Mouse (Mus musculus) megakaryocyte, adult 5-6 weeks (primary cell): ENCODE measurements around the gene Slc7a15. TPM values are rescaled to one million over a fixed set of nuclear protein-coding genes. Genes with fewer than 3 reads are reported as not detected.
"Not testable (repeated sequence)": the region's sequence is repeated elsewhere in the genome, so short reads cannot be mapped to it uniquely, and the experiment has no call there.

Source experiments
- ATAC-seq: 2 replicates; pipeline ENCODE4 v1.8.0; 2016; ENCODE audit warnings: mild to moderate bottlenecking, inconsistent platforms; ENCODE audit not compliant: poor library complexity, severe bottlenecking
- total RNA-seq, 2 experiments: library from RNA; stranded (forward) in 1 of 2; stranded (reverse) in 1 of 2; fragments of 153-499, 151-499 nt in 1 of 2; fragments of 221-1000, 200-1000 nt in 1 of 2; gene quantifications; 2 replicates each; pipeline versions ENCODE4 v1.2.3 to v1.2.4; 2015 to 2017

Gene Slc7a15
- total RNA-seq, 2 experiments from 2014 or later: not detected

DNA sequence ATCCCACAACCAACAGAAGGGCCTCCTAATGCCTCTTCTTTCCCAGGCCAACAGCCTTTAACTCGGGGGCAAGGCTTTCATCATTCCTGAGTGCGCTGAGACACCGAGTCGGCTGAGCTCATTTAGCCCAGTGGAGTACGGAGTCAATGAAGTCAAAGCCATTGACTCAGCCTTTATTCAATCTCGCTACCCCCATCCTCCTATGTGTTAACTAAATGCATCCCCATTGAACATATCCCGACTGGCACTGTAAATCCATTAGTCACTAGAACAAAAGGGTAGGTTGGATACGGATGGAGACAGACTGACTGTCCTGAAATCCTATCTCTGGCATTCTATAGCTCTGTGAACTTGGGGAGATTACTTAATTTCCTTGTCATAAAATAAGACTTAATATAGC lies 36.7 kb downstream of the Slc7a15 start:
- not testable (repeated sequence) for ATAC-seq

GRCm38 (mm10) chr12:8559876-8560275 lies 39.0 kb downstream of the Slc7a15 start:
- ATAC-seq: not testable (repeated sequence)

GRCm38 (mm10) chr12:8556189-8556588 lies 42.7 kb downstream of the Slc7a15 start:
- ATAC-seq: no peak

DNA sequence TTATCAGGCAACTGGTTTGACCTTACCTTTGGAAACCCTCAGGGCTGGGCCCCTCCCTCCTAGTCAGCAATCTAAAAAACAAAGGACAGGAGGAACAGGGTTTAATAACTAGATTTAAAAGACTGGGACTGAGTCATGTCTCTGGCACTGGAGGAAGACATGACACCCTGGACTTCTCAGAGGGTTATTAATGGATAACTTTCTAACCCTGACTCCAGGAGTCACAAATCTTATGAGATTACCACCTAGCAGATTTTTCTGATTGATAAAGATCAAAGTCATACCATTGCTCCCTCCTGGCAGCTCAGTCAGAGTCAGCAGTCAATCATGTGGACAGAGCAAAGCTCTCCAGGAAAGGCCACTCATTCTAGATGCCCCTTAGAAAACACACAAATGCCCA lies 43.4 kb downstream of the Slc7a15 start:
- no peak for ATAC-seq

DNA sequence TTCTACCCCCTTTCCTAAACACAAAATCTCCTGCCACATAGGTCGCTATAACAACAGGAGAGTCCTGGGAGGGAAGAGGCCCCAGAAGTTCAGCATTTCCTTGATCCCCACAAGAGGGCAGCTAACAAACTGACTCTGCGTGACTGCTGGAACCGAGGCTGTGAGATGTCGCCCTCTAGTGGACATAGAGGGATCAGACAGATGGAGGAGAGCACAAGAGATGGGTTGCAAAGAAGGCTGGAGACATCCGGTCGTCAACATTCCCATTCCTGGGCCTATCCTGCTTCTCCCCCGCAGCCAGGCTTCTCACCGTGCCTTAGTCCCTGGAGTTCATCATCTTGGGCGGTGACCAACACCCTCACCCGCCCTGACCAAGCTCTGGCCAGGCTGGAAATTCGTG lies 51.5 kb downstream of the Slc7a15 start:
- ATAC-seq: peak; percentile 99

GRCm38 (mm10) chr12:8546801-8547200 lies 52.1 kb downstream of the Slc7a15 start:
- ATAC-seq: no peak

- ATAC-seq: no peak
These were observed 53.7 kb downstream of the Slc7a15 start for GRCm38 (mm10) chr12:8545066-8545610.

DNA sequence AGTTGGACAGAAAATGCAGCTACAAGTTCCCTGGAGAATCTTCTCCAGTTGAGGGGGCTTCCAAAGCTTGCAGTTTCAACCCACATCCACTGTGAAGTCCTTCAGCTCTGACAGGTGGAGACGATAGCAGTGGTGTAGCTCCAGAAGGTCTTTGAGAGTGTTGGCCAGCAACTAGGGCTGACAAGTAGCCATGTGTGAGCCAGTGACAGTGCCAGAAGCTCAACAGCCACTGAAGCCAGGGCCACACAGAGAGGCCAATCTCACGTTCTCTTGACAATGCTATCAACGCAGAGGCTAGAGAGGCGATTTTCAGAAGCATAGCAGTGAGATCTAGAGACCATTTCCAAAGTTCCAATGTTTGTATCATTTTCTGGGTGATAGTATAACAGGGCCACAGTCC lies 56.5 kb downstream of the Slc7a15 start:
- no peak for ATAC-seq

GRCm38 (mm10) chr12:8539471-8539870 lies 59.4 kb downstream of the Slc7a15 start:
- no peak for ATAC-seq

DNA sequence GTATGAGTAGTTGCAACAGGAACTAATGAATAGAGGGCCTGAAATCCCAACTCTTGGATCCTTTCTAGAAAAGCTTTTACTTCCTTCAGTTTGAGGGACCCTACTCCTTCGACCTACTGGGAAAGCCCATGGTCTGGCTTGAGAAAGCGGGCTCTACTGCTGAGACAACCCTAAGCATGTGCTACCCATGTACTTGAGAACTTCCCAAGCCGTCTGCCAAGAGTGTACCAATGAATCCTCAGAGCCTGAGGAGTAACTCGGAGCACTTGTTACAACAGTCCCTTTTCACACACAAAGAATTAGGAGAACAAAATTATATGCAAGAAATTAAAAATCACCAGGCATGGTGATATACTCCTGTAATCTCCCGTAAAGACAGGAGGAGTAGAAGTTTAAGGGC lies 61.6 kb downstream of the Slc7a15 start:
- ATAC-seq: no peak

- ATAC-seq: no peak
These were observed 62.5 kb downstream of the Slc7a15 start for GRCm38 (mm10) chr12:8536221-8536965.

DNA sequence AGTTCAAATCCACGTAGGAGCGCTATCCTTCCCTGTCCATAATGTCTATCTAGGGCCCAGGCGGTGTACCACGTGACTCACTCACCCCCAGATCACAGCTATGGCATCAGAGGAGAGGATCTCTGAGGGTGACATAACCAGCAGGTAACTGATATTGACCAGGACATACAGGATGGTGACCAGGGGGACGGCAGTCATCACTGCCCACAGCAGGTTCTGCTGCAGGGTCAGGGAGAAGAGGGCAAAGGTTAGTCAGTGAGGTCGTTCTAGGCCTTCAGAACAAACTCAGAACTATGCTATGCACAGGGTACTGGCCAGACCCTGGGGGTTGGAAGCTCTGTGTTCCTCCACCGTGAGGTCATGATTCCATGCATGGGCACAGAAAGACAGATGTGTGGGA lies 63.3 kb downstream of the Slc7a15 start:
- ATAC-seq: no peak

DNA sequence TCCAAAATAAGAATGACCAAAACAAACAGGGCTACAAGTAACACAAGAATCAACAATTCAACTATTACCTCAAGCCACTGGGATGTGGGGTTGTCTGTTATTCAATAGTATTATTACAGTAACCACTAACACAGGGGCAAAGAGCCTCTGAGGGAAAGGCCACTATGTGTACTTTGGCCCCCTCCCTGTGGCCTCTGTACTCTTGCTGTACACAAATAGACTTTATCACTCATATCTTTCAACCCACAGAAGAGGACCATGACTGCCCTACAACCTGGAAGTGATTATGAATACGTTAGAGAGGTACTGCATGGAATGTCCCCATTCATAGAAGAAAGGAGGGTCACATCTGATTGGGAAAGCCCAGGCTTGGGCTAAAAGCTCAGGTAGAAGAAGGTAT lies 64.0 kb downstream of the Slc7a15 start:
- ATAC-seq: no peak

DNA sequence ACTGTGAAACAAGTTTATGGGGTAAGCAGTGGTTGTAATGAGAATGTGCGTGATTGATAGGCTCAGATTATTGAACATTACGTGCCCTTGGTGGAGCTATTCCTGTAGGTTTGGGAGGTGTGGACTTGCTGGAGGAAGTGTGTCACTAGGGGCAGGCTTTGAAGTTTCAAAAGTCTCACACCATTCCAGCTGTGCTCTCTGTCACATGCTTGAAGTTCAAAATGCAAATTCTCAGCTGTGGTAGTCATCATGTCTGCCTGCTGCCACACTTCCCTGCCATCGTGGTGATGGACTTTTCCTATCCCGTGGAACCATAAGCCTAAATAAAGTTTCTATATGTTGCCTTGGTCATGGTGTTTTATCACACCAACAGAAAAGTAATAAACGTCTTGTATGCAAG lies 71.1 kb downstream of the Slc7a15 start:
- ATAC-seq: no peak

DNA sequence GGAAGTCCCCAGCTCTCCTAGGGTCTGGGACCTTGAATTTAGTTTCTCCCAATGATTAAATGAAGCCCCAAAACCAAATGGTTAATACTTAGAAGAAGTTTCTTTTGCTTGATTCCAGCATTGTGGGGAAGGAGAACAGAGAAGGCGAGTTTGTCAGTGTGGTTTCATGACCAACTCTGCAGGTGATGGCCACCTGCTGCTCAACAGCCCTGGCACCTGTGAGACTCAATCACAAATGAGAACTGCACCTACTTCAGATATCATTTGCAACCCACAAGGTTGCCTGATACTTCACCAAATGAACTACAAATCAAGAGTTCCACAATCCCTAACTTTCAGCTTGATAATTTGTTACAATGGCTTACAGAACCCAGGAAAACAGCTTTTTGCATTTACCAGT lies 71.7 kb downstream of the Slc7a15 start:
- no peak for ATAC-seq

- ATAC-seq: no peak
These were observed 74.8 kb downstream of the Slc7a15 start for GRCm38 (mm10) chr12:8524062-8524461.

- ATAC-seq: no peak
These were observed 76.2 kb downstream of the Slc7a15 start for GRCm38 (mm10) chr12:8522711-8523110.

- peak; percentile 95 for ATAC-seq
These were observed 77.4 kb downstream of the Slc7a15 start for GRCm38 (mm10) chr12:8521375-8522047.

GRCm38 (mm10) chr12:8519431-8520160 lies 79.3 kb downstream of the Slc7a15 start:
- ATAC-seq: peak; percentile 11; the same call in 1 of the 2 replicates

DNA sequence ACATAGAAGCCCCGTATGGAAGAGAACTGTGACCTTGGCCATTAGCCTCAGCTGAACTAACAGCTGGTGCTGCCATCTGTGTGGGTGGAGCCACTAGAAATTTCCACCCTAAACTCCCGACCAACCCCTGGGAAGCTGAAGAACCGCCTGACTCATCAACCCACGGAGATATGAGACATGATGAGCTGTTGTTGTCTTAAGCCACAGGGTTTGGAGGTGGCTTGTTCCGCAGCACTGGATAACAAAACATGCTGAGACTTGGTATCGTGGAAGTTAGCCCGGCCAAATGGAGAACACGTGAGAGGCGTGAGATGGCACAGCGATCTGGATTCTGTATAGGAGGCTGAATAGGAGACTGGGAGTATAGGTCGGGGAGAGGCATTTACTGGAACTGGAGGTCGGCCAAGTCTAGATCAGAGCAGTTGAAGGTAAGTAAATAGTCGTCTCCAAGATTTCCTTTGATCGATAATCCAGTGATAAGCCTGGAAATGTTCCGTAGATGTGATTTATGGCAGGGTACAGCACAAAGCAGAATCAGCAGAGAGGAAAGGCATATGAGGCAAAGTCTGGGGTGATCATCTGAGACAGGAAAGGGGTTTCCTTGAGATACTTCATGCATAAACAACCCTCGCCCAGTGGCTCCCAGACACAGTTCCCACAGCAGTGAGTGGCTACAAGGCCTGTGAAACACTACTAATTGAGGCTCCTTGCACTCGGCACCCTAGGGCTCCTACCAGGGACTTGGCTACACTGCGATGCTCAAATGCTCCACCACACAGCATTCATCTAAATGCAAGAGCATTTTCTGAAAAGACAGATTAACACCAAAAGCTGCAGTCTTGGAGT lies 87.6 kb downstream of the Slc7a15 start:
- ATAC-seq: no peak
